ENCODE assay signal across 9 mouse cellular contexts in genomic region chr6:17077720-17078119, GRCm38 (mm10). TPM values are rescaled to one million over a fixed set of nuclear protein-coding genes. Genes with fewer than 3 reads are reported as not detected.
A peak's percentile ranks its signal among the peaks of the same experiment; 100 is the strongest.
DNase-seq lines count a peak whose midpoint lies in the region; ATAC-seq lines count a peak whose summit lies in the region.
"Had no signal": no experiment of that assay in that cellular context is flagged by ENCODE, and none has a peak within 500 bp of the region (broad histone marks: within the 10 kb centered on the region; RNA-seq: fewer than 3 reads in every experiment).

No protein-coding gene starts in this region.

- 0 out of 2 replicates have a peak, but pooled peaks have one; percentile 15 for ATAC-seq in forebrain, embryonic 11.5 days (replicated peaks; ENCODE audit: low FRiP score)
- no peak for ATAC-seq in forebrain, embryonic 15.5 days (replicated peaks)
- 0 out of 2 replicates have a peak, but pooled peaks have one; percentile 21 for ATAC-seq in stomach, embryonic 16.5 days (ENCODE audit: insufficient read depth, low FRiP score)

- no peaks in the 10 kb centered on the region for H3K9me3 ChIP-seq in forebrain, embryonic 11.5 days (ENCODE audit: control insufficient read depth, low read length)
- H3K9me3 ChIP-seq in forebrain, embryonic 15.5 days: no peaks in the 10 kb centered on the region
- no peaks in the 10 kb centered on the region for H3K9me3 ChIP-seq in stomach, embryonic 16.5 days (replicated peaks; ENCODE audit: control insufficient read depth, low read length)

- no peak for DNase-seq in forebrain, embryonic 11.5 days (ENCODE audit: low spot score)
- peak; percentile 3 for DNase-seq in right cerebral cortex, adult 18-20 months
- DNase-seq in right cerebral cortex, adult 2 months (ENCODE audit: low spot score in 2 of 2): no peak
- peak; percentile 51 for DNase-seq in kidney, postnatal 10 days
- DNase-seq in c-Kit-positive CD71-positive TER-119-positive erythroid progenitor cells, embryonic 14.5 days (ENCODE audit: low spot score): no peak
- DNase-seq in left cerebral cortex, adult 9 months (ENCODE audit: low spot score in 2 of 2): no peak
- DNase-seq: midbrain, embryonic 14.5 days had no signal

- no peaks in the 10 kb centered on the region for H3K27me3 ChIP-seq in forebrain, embryonic 11.5 days (ENCODE audit: control insufficient read depth, insufficient read depth, low read length)
- no peaks in the 10 kb centered on the region for H3K27me3 ChIP-seq in forebrain, embryonic 15.5 days
- H3K27me3 ChIP-seq in stomach, embryonic 16.5 days (ENCODE audit: control insufficient read depth, insufficient read depth, low read length): no peaks in the 10 kb centered on the region

- 8% methylated on average over 3 of the region's 3 CpGs for WGBS in forebrain, embryonic 11.5 days
- WGBS in forebrain, embryonic 15.5 days: 10% methylated on average over 3 of the region's 3 CpGs
- WGBS in stomach, embryonic 16.5 days: 29% methylated on average over 3 of the region's 3 CpGs

- no peak overlapping the region for H3K4me2 ChIP-seq in forebrain, embryonic 11.5 days (ENCODE audit: low read depth, low read length, severe bottlenecking)
- H3K4me2 ChIP-seq in forebrain, embryonic 15.5 days (replicated peaks): no peak overlapping the region
- H3K4me2 ChIP-seq in stomach, embryonic 16.5 days (ENCODE audit: low read depth, low read length): no peak overlapping the region

- no peak overlapping the region for H3K27ac ChIP-seq in forebrain, embryonic 11.5 days (ENCODE audit: low read depth, low read length)
- H3K27ac ChIP-seq in forebrain, embryonic 15.5 days (replicated peaks): no peak overlapping the region
- no peak overlapping the region for H3K27ac ChIP-seq in stomach, embryonic 16.5 days (ENCODE audit: low read length)

- H3K36me3 ChIP-seq in forebrain, embryonic 11.5 days (ENCODE audit: control insufficient read depth, insufficient read depth, low read length): no peaks in the 10 kb centered on the region
- H3K36me3 ChIP-seq in forebrain, embryonic 15.5 days: no peaks in the 10 kb centered on the region
- H3K36me3 ChIP-seq in stomach, embryonic 16.5 days (ENCODE audit: control insufficient read depth, insufficient read depth, low read length): no peaks in the 10 kb centered on the region

- no peak overlapping the region for H3K9ac ChIP-seq in forebrain, embryonic 11.5 days (ENCODE audit: low read length)
- H3K9ac ChIP-seq in forebrain, embryonic 15.5 days (replicated peaks): no peak overlapping the region
- no peak overlapping the region for H3K9ac ChIP-seq in stomach, embryonic 16.5 days (ENCODE audit: low read length)

- H3K4me3 ChIP-seq in forebrain, embryonic 11.5 days (ENCODE audit: low read depth, low read length): no peak overlapping the region
- H3K4me3 ChIP-seq in forebrain, embryonic 15.5 days: no peak overlapping the region
- no peak overlapping the region for H3K4me3 ChIP-seq in stomach, embryonic 16.5 days (replicated peaks; ENCODE audit: low read length)

- H3K4me1 ChIP-seq in forebrain, embryonic 11.5 days (replicated peaks; ENCODE audit: control insufficient read depth, insufficient read depth, low read length): peaks cover 3% of the 10 kb centered on the region; the same call in 1 of the 2 replicates
- no peaks in the 10 kb centered on the region for H3K4me1 ChIP-seq in forebrain, embryonic 15.5 days
- peaks cover 19% of the 10 kb centered on the region for H3K4me1 ChIP-seq in stomach, embryonic 16.5 days (ENCODE audit: control insufficient read depth, insufficient read depth, low read length)

RNA-seq across cellular contexts. Expression of gene Tes, which starts 12.8 kb away (rescaled TPM):
- polyA plus RNA-seq in forebrain, embryonic 11.5 days (2014; fragmentation: Nextera tagmentation; extraction: Ambion mirVana): 34.6 and 38.3 TPM in 2 replicates
- 25.7 and 28.9 TPM in 2 replicates for polyA plus RNA-seq in forebrain, embryonic 15.5 days (2015; fragmentation: Nextera tagmentation; extraction: Ambion mirVana)
- polyA plus RNA-seq in stomach, embryonic 16.5 days (2015; fragmentation: Nextera tagmentation; extraction: Ambion mirVana): 96.9 and 103 TPM in 2 replicates

Comparison
In these comparisons a context has a peak if more than half of its experiments do, and no peak if none do; other contexts are left out.
1. DNase-seq: peak in right cerebral cortex, adult 18-20 months (single experiment) and kidney, postnatal 10 days (single experiment); none in forebrain, embryonic 11.5 days (single experiment), right cerebral cortex, adult 2 months (0 of 2), c-Kit-positive CD71-positive TER-119-positive erythroid progenitor cells, embryonic 14.5 days (single experiment) and left cerebral cortex, adult 9 months (0 of 2).